Mouse (Mus musculus) intestine, postnatal 0 days (tissue): ENCODE data around the gene Allc. TPM values are rescaled to one million over a fixed set of nuclear protein-coding genes. Genes with fewer than 3 reads are reported as not detected.

Experiments used
- ATAC-seq: fragments of 200-750 bp; cut with Nextera tagmentation; 2 replicates; pipeline ENCODE4 v1.8.0; 2017; ENCODE audit warnings: mild to moderate bottlenecking, moderate TSS enrichment, moderate library complexity
- H3K27ac ChIP-seq: fragments of 300-500 bp; sonication (generic); 2 replicates; pipeline ENCODE4 v1.5.1; 2014; ENCODE audit warnings: mild to moderate bottlenecking, low read depth, low read length, moderate library complexity
- H3K27me3 ChIP-seq: fragments of 300-500 bp; sonication (generic); replicated peaks from 2 replicates; pipeline ENCODE4 v1.6.1; 2014; ENCODE audit warnings: low read length, mixed read lengths; ENCODE audit not compliant: control insufficient read depth, insufficient read depth
- H3K36me3 ChIP-seq: fragments of 300-500 bp; sonication (generic); 2 replicates; pipeline ENCODE4 v1.6.1; 2014; ENCODE audit warnings: mild to moderate bottlenecking, moderate library complexity; ENCODE audit not compliant: control insufficient read depth, insufficient read depth
- H3K4me1 ChIP-seq: fragments of 300-500 bp; sonication (generic); replicated peaks from 2 replicates; pipeline ENCODE4 v1.6.1; 2014; ENCODE audit warnings: antibody characterized with exemption, low read length, mixed read lengths; ENCODE audit not compliant: control insufficient read depth, insufficient read depth
- H3K4me2 ChIP-seq: fragments of 300-500 bp; sonication (generic); replicated peaks from 2 replicates; pipeline ENCODE4 v1.6.1; 2014; ENCODE audit warnings: low read depth, mild to moderate bottlenecking, moderate library complexity
- H3K4me3 ChIP-seq: fragments of 300-500 bp; sonication (generic); 2 replicates; pipeline ENCODE4 v1.5.1; 2014; ENCODE audit warnings: low read depth, low read length
- H3K9ac ChIP-seq: fragments of 300-500 bp; sonication (generic); 2 replicates; pipeline ENCODE4 v1.6.1; 2014; ENCODE audit warnings: mild to moderate bottlenecking, low read depth, low read length
- H3K9me3 ChIP-seq: fragments of 300-500 bp; sonication (generic); 2 replicates; pipeline ENCODE4 v1.6.1; 2016; ENCODE audit warnings: mixed run types; ENCODE audit not compliant: control insufficient read depth
- CTCF ChIP-seq: sonication (generic); IDR thresholded peaks from 2 replicates; pipeline ENCODE4 v1.5.1; 2016; ENCODE audit warnings: low read depth, mild to moderate bottlenecking, control low read depth, antibody characterized with exemption, moderate library complexity
- WGBS: fragments of 180-500 bp; shearing (Covaris S2); extraction: QIAGEN DNeasy Blood & Tissue Kit; methylation state at CpG from one replicate; pipeline ENCODE4 v1.1.7; 2014; 5-methylcytosine and 5-hydroxymethylcytosine counted together
- polyA plus RNA-seq: library from polyadenylated mRNA; unstranded; fragments of >200 nt; fragmentation: Nextera tagmentation; extraction: Ambion mirVana; gene quantifications from 2 replicates; pipeline ENCODE4 v1.2.1, GENCODE M21; 2015

The Allc gene
- polyA plus RNA-seq, 1 experiment from 2014 or later, result not detected

GRCm38 (mm10) chr12:28603494-28603893 lies 21.2 kb upstream of the Allc start:
- no peak for ATAC-seq
- 57% methylated on average over 1 of the region's 1 CpGs for WGBS
- no peak overlapping the region for H3K9ac ChIP-seq
- no peaks in the 10 kb centered on the region for H3K27me3 ChIP-seq
- no peak overlapping the region for H3K27ac ChIP-seq
- no peak for TF ChIP-seq CTCF
- no peak overlapping the region for H3K4me3 ChIP-seq
- no peaks in the 10 kb centered on the region for H3K4me1 ChIP-seq
- no peaks in the 10 kb centered on the region for H3K36me3 ChIP-seq
- no peaks in the 10 kb centered on the region for H3K9me3 ChIP-seq
- H3K4me2 ChIP-seq, result no peak overlapping the region

- Histone ChIP-seq H3K9me3 (no peaks in the 10 kb centered on the region), H3K4me1 (no peaks in the 10 kb centered on the region), H3K9ac (no peak overlapping the region), H3K27ac (no peak overlapping the region), H3K36me3 (no peaks in the 10 kb centered on the region), H3K27me3 (no peaks in the 10 kb centered on the region), H3K4me2 (no peak overlapping the region), H3K4me3 (no peak overlapping the region)
- ATAC-seq, result no peak
- 16% methylated on average over 4 of the region's 4 CpGs for WGBS
- TF ChIP-seq CTCF, result no peak
Measured at GRCm38 (mm10) chr12:28602259-28602658, 19.9 kb upstream of the Allc start.

GRCm38 (mm10) chr12:28598526-28598991 lies 16.2 kb upstream of the Allc start:
- Histone ChIP-seq H3K27me3 (no peaks in the 10 kb centered on the region), H3K36me3 (no peaks in the 10 kb centered on the region), H3K27ac (no peak overlapping the region), H3K4me3 (no peak overlapping the region), H3K4me1 (no peaks in the 10 kb centered on the region), H3K4me2 (no peak overlapping the region), H3K9ac (no peak overlapping the region), H3K9me3 (no peaks in the 10 kb centered on the region)
- ATAC-seq, result no peak
- 54% methylated on average over 2 of the region's 2 CpGs for WGBS
- no peak for TF ChIP-seq CTCF

- H3K4me2 ChIP-seq, result no peak overlapping the region
- 60% methylated on average over 3 of the region's 3 CpGs for WGBS
Measured at GRCm38 (mm10) chr12:28598110-28598509, 15.8 kb upstream of the Allc start.

GRCm38 (mm10) chr12:28597699-28598098 lies 15.4 kb upstream of the Allc start:
- WGBS, result 78% methylated on average over 9 of the region's 9 CpGs
- Histone ChIP-seq H3K36me3 (no peaks in the 10 kb centered on the region), H3K9me3 (no peaks in the 10 kb centered on the region), H3K27me3 (no peaks in the 10 kb centered on the region), H3K27ac (no peak overlapping the region), H3K4me3 (no peak overlapping the region), H3K9ac (no peak overlapping the region), H3K4me1 (no peaks in the 10 kb centered on the region), H3K4me2 (no peak overlapping the region)
- no peak for ATAC-seq
- TF ChIP-seq CTCF, result no peak

More at GRCm38 (mm10) chr12:28598110-28598509, 15.8 kb upstream of the Allc start:
- no peaks in the 10 kb centered on the region for H3K9me3 ChIP-seq
- H3K27ac ChIP-seq, result no peak overlapping the region
- no peak for ATAC-seq
- H3K9ac ChIP-seq, result no peak overlapping the region
- TF ChIP-seq CTCF, result no peak
- no peaks in the 10 kb centered on the region for H3K4me1 ChIP-seq
- H3K36me3 ChIP-seq, result no peaks in the 10 kb centered on the region
- H3K4me3 ChIP-seq, result no peak overlapping the region
- H3K27me3 ChIP-seq, result no peaks in the 10 kb centered on the region

GRCm38 (mm10) chr12:28596851-28597250 lies 14.5 kb upstream of the Allc start:
- no peak for ATAC-seq
- Histone ChIP-seq H3K4me1 (no peaks in the 10 kb centered on the region), H3K9me3 (no peaks in the 10 kb centered on the region), H3K4me3 (no peak overlapping the region), H3K36me3 (no peaks in the 10 kb centered on the region), H3K4me2 (no peak overlapping the region), H3K9ac (no peak overlapping the region), H3K27ac (no peak overlapping the region), H3K27me3 (no peaks in the 10 kb centered on the region)
- no peak for TF ChIP-seq CTCF

GRCm38 (mm10) chr12:28590428-28590827 lies 8.1 kb upstream of the Allc start:
- Histone ChIP-seq H3K4me2 (no peak overlapping the region), H3K36me3 (no peaks in the 10 kb centered on the region), H3K9ac (no peak overlapping the region), H3K9me3 (no peaks in the 10 kb centered on the region), H3K27me3 (peaks cover 3% of the 10 kb centered on the region; the same call in 1 of the 2 replicates), H3K4me1 (no peaks in the 10 kb centered on the region), H3K4me3 (no peak overlapping the region), H3K27ac (no peak overlapping the region)
- 45% methylated on average over 13 of the region's 13 CpGs for WGBS
- ATAC-seq, result no peak
- TF ChIP-seq CTCF, result no peak
